Mouse (Mus musculus) Muller cell, postnatal 12 days (primary cell): Measurements from ENCODE around the gene Cdk18.

Experiments
- DNase-seq: peaks from one replicate; pipeline ENCODE4 v3.0.0-alpha.2; 2015; ENCODE audit errors: inconsistent ontology term

Cdk18 gene

DNA sequence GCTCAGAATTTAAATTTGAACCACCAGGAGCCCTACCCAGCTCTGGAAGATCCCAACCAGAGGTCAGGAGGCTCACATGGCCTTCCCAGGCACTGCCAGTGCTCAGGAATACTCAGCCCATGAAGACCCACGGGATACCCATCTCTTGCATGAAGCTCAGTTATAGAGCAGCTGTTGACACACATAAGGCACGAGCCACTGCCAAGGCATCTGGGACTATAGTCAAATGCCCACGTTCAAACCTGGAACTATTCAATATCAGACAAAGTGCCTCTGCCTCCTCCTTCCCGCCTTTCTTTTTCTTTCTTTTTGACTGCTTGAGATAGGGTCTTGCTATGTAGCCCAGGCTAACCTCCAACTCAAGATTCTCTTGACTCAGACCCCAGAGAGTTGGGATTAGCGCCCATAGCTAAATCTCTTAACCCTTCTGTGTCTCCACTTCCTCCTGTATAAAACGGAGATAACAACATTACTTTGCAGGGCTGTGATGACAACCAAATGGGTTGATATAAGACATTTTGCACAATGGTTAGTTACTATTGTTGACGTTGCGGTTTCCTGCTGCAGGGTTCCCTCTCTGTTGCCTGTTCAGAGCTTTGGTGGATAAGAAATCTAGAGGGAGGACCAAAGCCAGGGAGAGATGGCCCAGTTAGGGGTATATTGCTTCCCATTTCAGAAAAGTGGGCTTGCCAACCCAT lies 73.9 kb downstream of the Cdk18 start:
- DNase-seq, result no peak

DNA sequence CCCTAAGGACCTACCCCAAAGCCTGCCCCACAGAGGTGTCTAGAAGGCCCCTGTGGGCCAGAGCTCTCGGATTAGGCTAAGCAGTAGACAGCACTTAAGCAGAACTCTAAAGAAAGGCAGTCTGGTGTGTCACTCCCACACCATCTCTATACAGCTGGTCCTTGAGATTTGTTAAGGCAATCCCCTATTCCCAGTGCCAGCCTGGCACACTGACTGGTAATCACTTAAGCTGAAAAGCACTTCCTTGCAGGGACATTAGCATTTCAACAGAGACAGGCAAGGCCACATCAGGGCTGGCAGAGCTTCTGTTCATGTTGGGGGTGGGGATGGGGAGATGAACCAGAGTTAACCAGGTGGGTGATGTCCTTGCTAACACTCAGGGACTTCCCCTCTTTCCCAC lies 74.5 kb downstream of the Cdk18 start:
- DNase-seq, result no peak

- no peak for DNase-seq
These were observed 76.4 kb downstream of the Cdk18 start for GRCm38 (mm10) chr1:132063096-132063495.
